Mouse (Mus musculus) left cerebral cortex, postnatal 4 days (tissue): ENCODE results near the gene Sema3e. TPM values are rescaled to one million over a fixed set of nuclear protein-coding genes. Genes with fewer than 3 reads are reported as not detected.

Experiments
- DNase-seq: peaks from one replicate; pipeline ENCODE4 v3.0.0-alpha.2; 2022
- intact Hi-C: fragments of 180-260 bp; cut with DNase I; formaldehyde crosslinking; loops from one replicate; pipeline ENCODE4 v1.15.1; 2025
- total RNA-seq, 2 experiments: library from RNA; stranded (reverse); gene quantifications; 2 replicates each; pipeline ENCODE4 v1.2.3; 2021

Gene Sema3e
- total RNA-seq, 2 experiments from 2014 or later = 7.0 to 7.4 TPM

DNA sequence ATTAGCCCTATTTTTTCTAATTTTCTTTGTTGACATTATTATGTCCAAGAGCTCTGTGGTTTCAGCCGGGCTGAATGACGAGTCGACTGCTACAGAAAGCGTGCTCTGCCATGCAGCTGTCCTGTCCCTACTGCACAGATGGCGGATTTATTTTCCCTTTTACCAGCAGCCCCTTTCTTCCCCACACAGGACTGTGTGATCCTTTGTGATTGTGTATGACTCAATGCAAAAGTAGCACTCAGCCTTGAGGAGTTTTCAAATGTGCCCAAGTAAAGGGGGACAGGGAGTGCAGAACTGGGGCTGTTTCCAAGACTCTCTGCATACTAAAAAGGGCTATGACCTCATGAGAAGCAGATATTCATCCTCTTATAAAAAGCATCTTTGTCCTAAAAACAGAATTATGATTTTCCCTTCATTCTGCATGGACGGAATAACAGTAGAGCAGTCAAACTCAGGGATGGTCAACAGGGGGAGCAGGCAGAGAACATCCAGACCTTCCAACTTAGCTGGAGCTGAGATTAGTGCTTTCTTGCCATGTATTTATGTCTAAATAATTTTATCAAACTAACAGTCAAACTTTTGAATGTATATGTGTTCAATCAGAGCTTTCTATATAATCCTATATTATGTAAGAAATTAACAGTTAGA lies 170.2 kb downstream of the Sema3e start:
- peak; percentile 4 for DNase-seq
- intact Hi-C loops = no loop called here

DNA sequence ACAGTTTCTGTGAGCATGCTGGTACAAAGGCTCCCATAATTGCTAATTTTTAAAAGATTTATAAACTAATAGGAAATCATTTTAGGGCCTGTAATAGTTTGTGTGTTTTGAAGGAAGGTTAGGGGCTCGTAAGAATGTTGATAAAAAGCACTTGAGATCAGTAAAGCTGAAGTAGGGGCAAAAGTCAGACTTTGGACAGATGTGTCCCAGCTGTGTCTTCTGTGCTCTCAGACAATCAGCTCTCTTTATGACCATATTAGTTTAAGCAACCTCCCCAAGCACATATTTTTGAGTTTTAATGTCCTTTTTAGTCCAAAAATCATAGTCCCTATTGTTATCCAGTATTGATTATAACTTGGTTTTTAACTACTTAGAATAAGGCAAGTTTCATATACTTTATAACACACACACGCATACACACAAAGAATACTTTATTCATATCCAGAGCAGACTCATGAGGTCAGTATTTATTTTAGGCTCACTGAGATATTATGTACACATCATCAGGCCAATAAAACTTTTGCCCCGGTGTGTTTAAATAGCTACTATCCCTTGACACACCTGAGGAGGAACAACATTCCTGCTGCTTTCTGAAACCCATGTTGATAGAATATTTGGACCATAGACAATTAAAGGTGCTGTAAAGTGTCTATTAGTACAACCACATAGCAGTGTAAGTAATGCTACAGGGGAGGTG lies 173.4 kb downstream of the Sema3e start:
- DNase-seq = no peak
- intact Hi-C loops = no loop called here

GRCm38 (mm10) chr5:14206794-14207193 lies 181.7 kb downstream of the Sema3e start:
- intact Hi-C loops = no loop called here
- DNase-seq = no peak

GRCm38 (mm10) chr5:14209962-14210361 lies 184.9 kb downstream of the Sema3e start:
- intact Hi-C loops = loop anchor here (10.0 kb wide), 1 partner anchor 575 kb away; no protein-coding TSS in a partner anchor
- no peak for DNase-seq

DNA sequence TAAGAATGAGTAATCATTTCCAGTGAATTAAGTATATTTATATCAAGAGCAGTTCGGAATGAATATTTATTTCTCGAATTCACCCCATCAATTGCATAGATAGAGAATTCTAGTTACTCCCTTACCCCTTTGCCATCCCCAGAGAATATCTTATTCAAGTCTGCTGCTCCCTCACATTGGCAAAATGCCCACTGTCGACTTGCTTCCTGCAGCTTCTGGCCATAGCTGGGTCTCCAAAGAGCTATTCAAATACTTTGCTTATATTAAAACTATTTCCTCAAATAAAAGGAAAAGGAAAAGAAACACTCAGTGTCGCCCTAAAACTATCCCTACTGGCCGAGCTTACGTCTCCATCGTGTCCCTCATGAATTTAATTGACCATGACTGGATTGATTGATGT lies 191.1 kb downstream of the Sema3e start:
- intact Hi-C loops = loop anchor here (10.0 kb wide), 1 partner anchor 581 kb away; no protein-coding TSS in a partner anchor
- DNase-seq = peak; percentile 19

GRCm38 (mm10) chr5:14218677-14219076 lies 193.6 kb downstream of the Sema3e start:
- intact Hi-C loops = loop anchor here (10.0 kb wide), 1 partner anchor 584 kb away; no protein-coding TSS in a partner anchor
- peak; percentile 8 for DNase-seq

GRCm38 (mm10) chr5:14224509-14224908 lies 199.4 kb downstream of the Sema3e start:
- no peak for DNase-seq
- intact Hi-C loops = loop anchor here (10.0 kb wide), 2 partner anchors 200 to 1660 kb away; partner anchors contain the start of gene Sema3e

- no peak for DNase-seq
- intact Hi-C loops = no loop called here
Measured at GRCm38 (mm10) chr5:14231027-14231426, 206.0 kb downstream of the Sema3e start.

- intact Hi-C loops = loop anchor here (5.0 kb wide), 1 partner anchor 1690 kb away; no protein-coding TSS in a partner anchor
- peak; percentile 44 for DNase-seq
Measured at GRCm38 (mm10) chr5:14252583-14252982, 227.5 kb downstream of the Sema3e start.

- DNase-seq = no peak
- intact Hi-C loops = loop anchor here (5.0 kb wide), 1 partner anchor 1691 kb away; no protein-coding TSS in a partner anchor
Measured at GRCm38 (mm10) chr5:14253328-14253727, 228.3 kb downstream of the Sema3e start.

GRCm38 (mm10) chr5:14260156-14260555 lies 235.1 kb downstream of the Sema3e start:
- no peak for DNase-seq
- intact Hi-C loops = no loop called here

GRCm38 (mm10) chr5:14267400-14267799 lies 242.3 kb downstream of the Sema3e start:
- intact Hi-C loops = no loop called here
- no peak for DNase-seq

Other genes with a start within 250 kb of the Sema3e start
- gene Speer3, start 233.7 kb upstream of the Sema3e start, total RNA-seq = not detected